Mouse (Mus musculus): ENCODE data around the gene Zfp329.
"Not testable (repeated sequence)": the region's sequence is repeated elsewhere in the genome, so short reads cannot be mapped to it uniquely, and the experiment has no call there.

The Zfp329 gene

GRCm38 (mm10) chr7:12818521-12819295 is at the start of gene Zfp329:
Gene Zfp329 (minus strand): TSS chr7:12818858.
- DNase-seq (ENCODE audit: low read depth in 1 of 2, low spot score in 2 of 2): peak; percentile 56 to 79

- DNase-seq (ENCODE audit: low read depth in 1 of 2, low spot score in 2 of 2): no peak
Measured at GRCm38 (mm10) chr7:12835779-12836178, 17.1 kb upstream of the Zfp329 start.

GRCm38 (mm10) chr7:12835193-12835671 is 16.6 kb upstream of the Zfp329 start:
- DNase-seq (ENCODE audit: low read depth in 1 of 2, low spot score in 2 of 2): peak in 1 of 2 experiments; percentile 8

GRCm38 (mm10) chr7:12834162-12835120 is 15.8 kb upstream of the Zfp329 start, which contains the start of gene Zfp110:
Gene Zfp110 (plus strand): TSS chr7:12834761.
- DNase-seq (ENCODE audit: low read depth in 1 of 2, low spot score in 2 of 2): peak; percentile 69 to 86

DNA sequence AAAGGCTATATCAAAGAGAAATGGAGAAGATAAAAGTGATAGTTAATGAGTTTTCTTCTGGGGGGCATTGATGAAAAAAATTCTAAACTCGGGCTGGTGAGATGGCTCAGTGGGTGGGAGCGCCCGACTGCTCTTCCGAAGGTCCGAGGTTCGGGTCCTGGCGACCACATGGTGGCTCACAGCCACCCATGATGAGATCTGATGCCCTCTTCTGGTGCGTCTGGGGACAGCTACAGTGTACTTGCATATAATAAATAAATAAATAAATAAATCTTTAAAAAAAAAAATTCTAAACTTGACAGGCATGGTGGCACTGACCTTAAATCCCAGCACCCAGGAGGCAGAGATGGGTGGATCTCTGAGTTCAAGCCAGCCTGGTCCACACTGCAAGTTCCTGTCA is 3.1 kb downstream of the Zfp329 start:
- DNase-seq (ENCODE audit: low read depth in 1 of 2, low spot score in 2 of 2): no peak

- no peak for DNase-seq (ENCODE audit: low read depth in 1 of 2, low spot score in 2 of 2)
Measured at GRCm38 (mm10) chr7:12803727-12804071, 15.0 kb downstream of the Zfp329 start.

- peak in 1 of 2 experiments; percentile 3 for DNase-seq (ENCODE audit: low read depth in 1 of 2, low spot score in 2 of 2)
Measured at GRCm38 (mm10) chr7:12802866-12803726, 15.6 kb downstream of the Zfp329 start, which contains the start of gene Zscan18. Gene Zscan18 (minus strand): TSS chr7:12803635.

DNA sequence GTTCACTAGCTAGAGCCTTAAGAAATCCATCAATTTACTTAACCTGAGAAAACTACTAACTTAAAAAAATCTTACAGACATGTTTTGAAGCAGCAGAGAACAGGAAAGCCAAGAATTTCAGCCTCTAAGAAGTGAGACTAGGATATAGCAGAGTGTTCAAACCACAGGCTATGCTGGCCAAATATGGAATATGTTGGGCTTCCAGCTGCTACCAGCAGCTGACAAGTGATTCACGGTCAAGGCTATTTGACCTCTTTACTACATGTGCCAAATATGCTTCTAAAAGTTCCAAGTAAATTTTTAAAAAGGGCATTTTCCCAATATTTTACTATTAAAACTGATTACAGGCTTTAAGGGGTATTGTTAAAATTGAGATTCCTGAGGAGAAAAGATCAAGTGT is 19.1 kb downstream of the Zfp329 start:
- no peak for DNase-seq (ENCODE audit: low read depth in 1 of 2, low spot score in 2 of 2)

DNA sequence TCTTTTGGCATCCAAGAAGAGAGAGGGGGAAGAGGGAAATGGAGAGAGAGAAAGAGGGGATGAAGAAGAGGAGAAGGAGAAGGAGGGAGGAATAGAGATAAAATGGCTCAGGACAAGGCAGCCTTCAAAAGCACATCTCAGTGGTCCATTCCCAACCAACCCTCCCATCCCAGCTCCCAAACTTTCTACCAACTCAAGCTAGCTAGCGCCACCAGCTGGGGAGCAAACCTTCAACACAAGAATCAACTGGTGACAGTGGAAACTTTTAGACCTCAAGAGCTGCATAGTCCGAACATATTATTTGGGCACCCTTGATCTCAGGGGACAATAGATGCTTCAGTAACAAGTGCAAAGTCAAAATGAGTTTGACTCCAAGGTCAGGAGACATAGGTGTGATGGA is 20.7 kb downstream of the Zfp329 start:
- DNase-seq (ENCODE audit: low read depth in 1 of 2, low spot score in 2 of 2): no peak

DNA sequence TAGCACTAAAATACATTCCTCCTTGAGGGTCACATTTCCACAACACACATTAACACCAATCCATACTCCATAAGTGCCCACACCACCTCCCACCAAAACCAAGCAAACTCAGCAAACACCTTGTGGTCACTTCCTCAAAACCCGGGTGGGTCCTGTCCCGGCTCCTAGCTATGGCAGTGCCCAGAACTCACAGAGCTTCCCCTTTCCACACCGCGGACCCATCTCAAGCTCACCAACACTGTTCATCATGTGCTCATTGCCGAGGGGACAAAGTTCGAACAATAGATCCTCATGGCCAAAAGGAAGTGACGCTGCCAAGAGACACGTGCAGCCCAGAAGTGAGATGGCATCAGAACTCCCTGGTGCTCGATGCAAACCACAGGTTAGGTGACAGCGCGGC is 26.0 kb downstream of the Zfp329 start:
- DNase-seq (ENCODE audit: low read depth in 1 of 2, low spot score in 2 of 2): not testable (repeated sequence)

- no peak for DNase-seq (ENCODE audit: low read depth in 1 of 2, low spot score in 2 of 2)
Measured at GRCm38 (mm10) chr7:12788025-12788424, 30.6 kb downstream of the Zfp329 start.

DNA sequence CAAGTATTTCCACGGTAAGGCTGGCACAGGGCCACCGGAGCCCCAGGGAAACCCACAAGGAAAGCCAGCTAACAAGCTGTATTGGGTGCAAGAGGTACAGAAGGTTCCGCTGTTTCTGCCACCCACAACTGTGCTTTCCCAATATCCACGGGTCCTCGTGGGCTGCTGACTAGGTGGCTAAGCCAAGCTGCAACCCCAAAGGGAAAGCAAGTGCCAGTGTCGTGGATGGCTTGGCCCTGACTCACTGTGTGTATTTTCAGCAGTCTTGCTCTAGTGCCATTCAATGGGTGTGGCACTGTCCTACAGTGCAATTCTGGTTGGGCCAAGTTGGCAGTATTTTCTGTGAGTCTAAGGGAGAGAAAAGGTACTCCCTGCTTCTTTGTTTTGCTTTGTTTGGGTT is 31.3 kb downstream of the Zfp329 start:
- no peak for DNase-seq (ENCODE audit: low read depth in 1 of 2, low spot score in 2 of 2)

GRCm38 (mm10) chr7:12780151-12780830 is 38.4 kb downstream of the Zfp329 start:
- DNase-seq (ENCODE audit: low read depth in 1 of 2, low spot score in 2 of 2): peak in 1 of 2 experiments; percentile 41

GRCm38 (mm10) chr7:12779782-12780150 is 38.9 kb downstream of the Zfp329 start:
- no peak for DNase-seq (ENCODE audit: low read depth in 1 of 2, low spot score in 2 of 2)

- DNase-seq (ENCODE audit: low read depth in 1 of 2, low spot score in 2 of 2): no peak
Measured at GRCm38 (mm10) chr7:12779141-12779540, 39.5 kb downstream of the Zfp329 start.

- DNase-seq (ENCODE audit: low read depth in 1 of 2, low spot score in 2 of 2): no peak
Measured at GRCm38 (mm10) chr7:12774606-12775005, 44.1 kb downstream of the Zfp329 start.

- DNase-seq (ENCODE audit: low read depth in 1 of 2, low spot score in 2 of 2): no peak
Measured at GRCm38 (mm10) chr7:12774111-12774510, 44.5 kb downstream of the Zfp329 start.

All from monocyte, adult 2 months (primary cell).